In the genomic region with DNA sequence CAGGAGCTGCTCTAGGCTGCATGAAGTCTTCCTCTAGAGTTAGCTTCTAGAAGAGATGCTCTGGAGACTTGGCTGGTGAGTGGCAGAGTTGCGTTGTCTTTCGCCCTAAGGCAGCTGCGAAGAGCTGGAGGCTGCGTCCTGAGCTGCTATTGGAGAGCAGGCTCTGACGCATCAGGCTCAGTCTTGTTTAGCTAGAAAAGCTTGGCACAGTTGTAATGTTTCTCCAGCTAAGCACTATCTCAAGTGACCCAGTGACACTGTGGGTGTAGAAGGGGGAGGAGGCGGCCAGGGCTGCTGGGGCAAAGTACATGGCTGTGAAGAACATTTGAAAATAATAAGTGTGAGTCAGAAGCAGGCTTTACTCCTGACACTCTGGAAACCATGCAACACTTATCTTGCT, we compare ENCODE assay signal across 8 mouse cellular contexts. TPM values are rescaled to one million over a fixed set of nuclear protein-coding genes. Genes with fewer than 3 reads are reported as not detected.
DNase-seq lines count a peak whose midpoint lies in the region; ATAC-seq and TF ChIP-seq lines count a peak whose summit lies in the region.
"Had no signal": no experiment of that assay in that cellular context is flagged by ENCODE, and none has a peak within 500 bp of the region (broad histone marks: within the 10 kb centered on the region; RNA-seq: fewer than 3 reads in every experiment).

No protein-coding gene starts in this region.

- peaks cover 33% of the 10 kb centered on the region for H3K4me1 ChIP-seq in embryonic fibroblast, embryonic 13.5 days (ENCODE audit: control insufficient read depth, insufficient read depth, low read length)
- peaks cover 30% of the 10 kb centered on the region for H3K4me1 ChIP-seq in heart, embryonic 13.5 days
- H3K4me1 ChIP-seq in stomach, embryonic 16.5 days (ENCODE audit: control insufficient read depth, insufficient read depth, low read length) = peaks cover 36% of the 10 kb centered on the region
- H3K4me1 ChIP-seq in midbrain, embryonic 14.5 days (ENCODE audit: control insufficient read depth, insufficient read depth, low read length) = no peaks in the 10 kb centered on the region
- H3K4me1 ChIP-seq: midbrain, embryonic 12.5 days had no signal

- peak; percentile 46; the same call in 1 of the 2 replicates for ATAC-seq in heart, embryonic 13.5 days (ENCODE audit: extremely low read depth, insufficient number of reproducible peaks, low FRiP score, low TSS enrichment)
- ATAC-seq in stomach, embryonic 16.5 days (ENCODE audit: insufficient read depth, low FRiP score) = peak; percentile 96
- no peak for ATAC-seq in midbrain, embryonic 14.5 days (ENCODE audit: low FRiP score, low TSS enrichment)

- H3K9me3 ChIP-seq in heart, embryonic 13.5 days = no peaks in the 10 kb centered on the region
- H3K9me3 ChIP-seq in stomach, embryonic 16.5 days (replicated peaks; ENCODE audit: control insufficient read depth, low read length) = no peaks in the 10 kb centered on the region
- H3K9me3 ChIP-seq in midbrain, embryonic 14.5 days (ENCODE audit: control insufficient read depth, low read length) = no peaks in the 10 kb centered on the region
- H3K9me3 ChIP-seq: midbrain, embryonic 12.5 days had no signal

- H3K4me2 ChIP-seq in heart, embryonic 13.5 days = peak overlapping the region; percentile 30; the same call in 1 of the 2 replicates
- H3K4me2 ChIP-seq in stomach, embryonic 16.5 days (ENCODE audit: low read depth, low read length) = peak overlapping the region; percentile 9; the same call in 1 of the 2 replicates
- no peak overlapping the region for H3K4me2 ChIP-seq in midbrain, embryonic 14.5 days (ENCODE audit: low read length)
- H3K4me2 ChIP-seq: midbrain, embryonic 12.5 days had no signal

- no peak for TF ChIP-seq POLR2A in embryonic fibroblast, embryonic 13.5 days (IDR thresholded peaks at IDR 0.05; ENCODE audit: low read depth, low read length)

- H3K27ac ChIP-seq in embryonic fibroblast, embryonic 13.5 days (ENCODE audit: insufficient read depth, low read length) = 0 out of 2 replicates have a peak overlapping the region, but pooled peaks have one; percentile 2
- peak overlapping the region; percentile 50 for H3K27ac ChIP-seq in heart, embryonic 13.5 days (replicated peaks)
- H3K27ac ChIP-seq in stomach, embryonic 16.5 days (ENCODE audit: low read length) = peak overlapping the region; percentile 80
- H3K27ac ChIP-seq in midbrain, embryonic 14.5 days (replicated peaks; ENCODE audit: low read depth, low read length) = no peak overlapping the region
- H3K27ac ChIP-seq: midbrain, embryonic 12.5 days had no signal

- H3K9ac ChIP-seq in heart, embryonic 13.5 days = no peak overlapping the region
- H3K9ac ChIP-seq in stomach, embryonic 16.5 days (ENCODE audit: low read length) = no peak overlapping the region
- H3K9ac ChIP-seq in midbrain, embryonic 14.5 days (replicated peaks; ENCODE audit: low read length) = no peak overlapping the region
- H3K9ac ChIP-seq: midbrain, embryonic 12.5 days had no signal

- 32% methylated on average over 6 of the region's 6 CpGs for WGBS in heart, embryonic 13.5 days
- 43% methylated on average over 6 of the region's 6 CpGs for WGBS in stomach, embryonic 16.5 days
- 91% methylated on average over 6 of the region's 6 CpGs for WGBS in midbrain, embryonic 14.5 days

- DNase-seq in kidney, postnatal 36 days = peak; percentile 85 to 94
- DNase-seq in layer of hippocampus, postnatal 14 days (ENCODE audit: low spot score in 2 of 2) = no peak
- DNase-seq in right cerebral cortex, postnatal 25 days = no peak
- no peak for DNase-seq in midbrain, embryonic 14.5 days

- no peaks in the 10 kb centered on the region for H3K36me3 ChIP-seq in heart, embryonic 13.5 days
- no peaks in the 10 kb centered on the region for H3K36me3 ChIP-seq in stomach, embryonic 16.5 days (ENCODE audit: control insufficient read depth, insufficient read depth, low read length)
- no peaks in the 10 kb centered on the region for H3K36me3 ChIP-seq in midbrain, embryonic 14.5 days (ENCODE audit: control insufficient read depth, insufficient read depth, low read length)
- H3K36me3 ChIP-seq: midbrain, embryonic 12.5 days had no signal

- no peak for TF ChIP-seq CTCF in embryonic fibroblast, embryonic 13.5 days (IDR thresholded peaks at IDR 0.05; ENCODE audit: borderline replicate concordance, insufficient read depth, low read length)

- H3K27me3 ChIP-seq in heart, embryonic 13.5 days (replicated peaks) = peaks cover 45% of the 10 kb centered on the region
- H3K27me3 ChIP-seq in stomach, embryonic 16.5 days (ENCODE audit: control insufficient read depth, insufficient read depth, low read length) = no peaks in the 10 kb centered on the region
- no peaks in the 10 kb centered on the region for H3K27me3 ChIP-seq in midbrain, embryonic 14.5 days (ENCODE audit: control insufficient read depth, insufficient read depth, low read length)
- H3K27me3 ChIP-seq: midbrain, embryonic 12.5 days had no signal

- H3K4me3 ChIP-seq in embryonic fibroblast, embryonic 13.5 days (ENCODE audit: insufficient read depth, low read length) = no peak overlapping the region
- no peak overlapping the region for H3K4me3 ChIP-seq in heart, embryonic 13.5 days
- no peak overlapping the region for H3K4me3 ChIP-seq in stomach, embryonic 16.5 days (replicated peaks; ENCODE audit: low read length)
- H3K4me3 ChIP-seq in midbrain, embryonic 14.5 days (replicated peaks; ENCODE audit: low read depth, low read length) = no peak overlapping the region
- H3K4me3 ChIP-seq: midbrain, embryonic 12.5 days had no signal

RNA-seq across cellular contexts. Expression of a gene that starts 48.5 kb away (rescaled TPM):
- 74.9 and 97.8 TPM in 2 replicates for polyA plus RNA-seq in embryonic fibroblast, embryonic 13.5 days (2011; ENCODE audit: insufficient read length, low read depth, missing spikeins)
- 2.0 and 2.5 TPM in 2 replicates for polyA plus RNA-seq in heart, embryonic 13.5 days (2015; fragmentation: Nextera tagmentation; extraction: Ambion mirVana)
- 17.0 and 17.8 TPM in 2 replicates for polyA plus RNA-seq in stomach, embryonic 16.5 days (2015; fragmentation: Nextera tagmentation; extraction: Ambion mirVana)
- total RNA-seq in layer of hippocampus, postnatal 14 days (2021) = 10 to 100 TPM; 17.6 to 19.0 TPM
- polyA plus RNA-seq in midbrain, embryonic 14.5 days (2014; fragmentation: Nextera tagmentation; extraction: Ambion mirVana) = 3.8 and 4.2 TPM in 2 replicates

Comparison
In these comparisons a context has a peak if more than half of its experiments do, and no peak if none do; other contexts are left out.
1. DNase-seq: peak in kidney, postnatal 36 days (2 of 2); none in layer of hippocampus, postnatal 14 days (0 of 2), right cerebral cortex, postnatal 25 days (single experiment) and midbrain, embryonic 14.5 days (single experiment).